Mouse (Mus musculus): ENCODE results near the gene Slc12a9. TPM values are rescaled to one million over a fixed set of nuclear protein-coding genes. Genes with fewer than 3 reads are reported as not detected.

Gene Slc12a9
- polyA plus RNA-seq, 1 experiment from 2014 or later, result 16.4 TPM

- peak overlapping the region; percentile 37 for H3K4me3 ChIP-seq (ENCODE audit: low read depth, low read length)
- no peaks in the 10 kb centered on the region for H3K9me3 ChIP-seq (ENCODE audit: control insufficient read depth, low read length)
- no peaks in the 10 kb centered on the region for H3K36me3 ChIP-seq (ENCODE audit: control insufficient read depth, insufficient read depth, low read length)
- 7% methylated on average over 22 of the region's 22 CpGs for WGBS
- ATAC-seq (ENCODE audit: low read depth), result peak; percentile 69; the same call in 1 of the 2 replicates
- H3K27ac ChIP-seq (ENCODE audit: low read depth, low read length), result peak overlapping the region; percentile 72
- peak overlapping the region; percentile 88 for H3K4me2 ChIP-seq (ENCODE audit: low read depth, low read length)
- H3K9ac ChIP-seq (replicated peaks; ENCODE audit: low read depth, low read length), result peak overlapping the region; percentile 66
- H3K4me1 ChIP-seq (ENCODE audit: control insufficient read depth, insufficient read depth, low read length), result peaks cover 12% of the 10 kb centered on the region; the same call in 1 of the 2 replicates
- no peaks in the 10 kb centered on the region for H3K27me3 ChIP-seq (ENCODE audit: control insufficient read depth, insufficient read depth, low read length)
Observed at GRCm38 (mm10) chr5:137339290-137339979, 6.0 kb upstream of the Slc12a9 start.

- Histone ChIP-seq H3K9me3 (ENCODE audit: control insufficient read depth, low read length) (no peaks in the 10 kb centered on the region), H3K4me2 (ENCODE audit: low read depth, low read length) (peak overlapping the region; percentile 88), H3K9ac (replicated peaks; ENCODE audit: low read depth, low read length) (peak overlapping the region; percentile 66), H3K27me3 (ENCODE audit: control insufficient read depth, insufficient read depth, low read length) (no peaks in the 10 kb centered on the region), H3K27ac (ENCODE audit: low read depth, low read length) (peak overlapping the region; percentile 72), H3K4me1 (ENCODE audit: control insufficient read depth, insufficient read depth, low read length) (peaks cover 12% of the 10 kb centered on the region; the same call in 1 of the 2 replicates), H3K4me3 (ENCODE audit: low read depth, low read length) (peak overlapping the region; percentile 37), H3K36me3 (ENCODE audit: control insufficient read depth, insufficient read depth, low read length) (no peaks in the 10 kb centered on the region)
- WGBS, result under 1% methylated on average over 11 of the region's 11 CpGs
- peak; percentile 7; the same call in 1 of the 2 replicates for ATAC-seq (ENCODE audit: low read depth)
Observed at GRCm38 (mm10) chr5:137338663-137339289, 5.4 kb upstream of the Slc12a9 start.

- under 1% methylated on average over 19 of the region's 19 CpGs for WGBS
- H3K27me3 ChIP-seq (ENCODE audit: control insufficient read depth, insufficient read depth, low read length), result no peaks in the 10 kb centered on the region
Observed at GRCm38 (mm10) chr5:137338256-137338655, 4.9 kb upstream of the Slc12a9 start.

GRCm38 (mm10) chr5:137337190-137337589 lies 3.8 kb upstream of the Slc12a9 start:
- H3K4me2 ChIP-seq (ENCODE audit: low read depth, low read length), result no peak overlapping the region
- no peaks in the 10 kb centered on the region for H3K36me3 ChIP-seq (ENCODE audit: control insufficient read depth, insufficient read depth, low read length)
- H3K27ac ChIP-seq (ENCODE audit: low read depth, low read length), result no peak overlapping the region
- no peak overlapping the region for H3K9ac ChIP-seq (replicated peaks; ENCODE audit: low read depth, low read length)
- no peak overlapping the region for H3K4me3 ChIP-seq (ENCODE audit: low read depth, low read length)
- H3K27me3 ChIP-seq (ENCODE audit: control insufficient read depth, insufficient read depth, low read length), result no peaks in the 10 kb centered on the region
- ATAC-seq (ENCODE audit: low read depth), result no peak
- H3K9me3 ChIP-seq (ENCODE audit: control insufficient read depth, low read length), result no peaks in the 10 kb centered on the region
- H3K4me1 ChIP-seq (ENCODE audit: control insufficient read depth, insufficient read depth, low read length), result peaks cover 16% of the 10 kb centered on the region
- WGBS, result 67% methylated on average over 8 of the region's 8 CpGs

More at GRCm38 (mm10) chr5:137338256-137338655, 4.9 kb upstream of the Slc12a9 start:
- Histone ChIP-seq H3K4me2 (ENCODE audit: low read depth, low read length) (peak overlapping the region; percentile 88), H3K4me3 (ENCODE audit: low read depth, low read length) (peak overlapping the region; percentile 37), H3K36me3 (ENCODE audit: control insufficient read depth, insufficient read depth, low read length) (no peaks in the 10 kb centered on the region), H3K4me1 (ENCODE audit: control insufficient read depth, insufficient read depth, low read length) (peaks cover 12% of the 10 kb centered on the region; the same call in 1 of the 2 replicates), H3K9ac (replicated peaks; ENCODE audit: low read depth, low read length) (peak overlapping the region; percentile 66), H3K27ac (ENCODE audit: low read depth, low read length) (peak overlapping the region; percentile 72), H3K9me3 (ENCODE audit: control insufficient read depth, low read length) (no peaks in the 10 kb centered on the region)
- ATAC-seq (ENCODE audit: low read depth), result peak; percentile 83

GRCm38 (mm10) chr5:137335066-137335465 lies 1.7 kb upstream of the Slc12a9 start:
- peaks cover 16% of the 10 kb centered on the region for H3K4me1 ChIP-seq (ENCODE audit: control insufficient read depth, insufficient read depth, low read length)
- H3K36me3 ChIP-seq (ENCODE audit: control insufficient read depth, insufficient read depth, low read length), result no peaks in the 10 kb centered on the region
- H3K4me3 ChIP-seq (ENCODE audit: low read depth, low read length), result no peak overlapping the region
- H3K4me2 ChIP-seq (ENCODE audit: low read depth, low read length), result no peak overlapping the region
- no peak for ATAC-seq (ENCODE audit: low read depth)
- no peak overlapping the region for H3K27ac ChIP-seq (ENCODE audit: low read depth, low read length)
- H3K27me3 ChIP-seq (ENCODE audit: control insufficient read depth, insufficient read depth, low read length), result no peaks in the 10 kb centered on the region
- no peak overlapping the region for H3K9ac ChIP-seq (replicated peaks; ENCODE audit: low read depth, low read length)
- WGBS, result 79% methylated on average over 6 of the region's 6 CpGs
- H3K9me3 ChIP-seq (ENCODE audit: control insufficient read depth, low read length), result no peaks in the 10 kb centered on the region

- no peak for ATAC-seq (ENCODE audit: low read depth)
- peaks cover 11% of the 10 kb centered on the region for H3K4me1 ChIP-seq (ENCODE audit: control insufficient read depth, insufficient read depth, low read length)
- H3K4me2 ChIP-seq (ENCODE audit: low read depth, low read length), result no peak overlapping the region
- no peak overlapping the region for H3K27ac ChIP-seq (ENCODE audit: low read depth, low read length)
- no peak overlapping the region for H3K9ac ChIP-seq (replicated peaks; ENCODE audit: low read depth, low read length)
- no peak overlapping the region for H3K4me3 ChIP-seq (ENCODE audit: low read depth, low read length)
- H3K36me3 ChIP-seq (ENCODE audit: control insufficient read depth, insufficient read depth, low read length), result no peaks in the 10 kb centered on the region
- 63% methylated on average over 10 of the region's 10 CpGs for WGBS
- no peaks in the 10 kb centered on the region for H3K9me3 ChIP-seq (ENCODE audit: control insufficient read depth, low read length)
- H3K27me3 ChIP-seq (ENCODE audit: control insufficient read depth, insufficient read depth, low read length), result no peaks in the 10 kb centered on the region
Observed at GRCm38 (mm10) chr5:137334317-137334716, 920 bp upstream of the Slc12a9 start.

GRCm38 (mm10) chr5:137332857-137333511 lies 413 bp downstream of the Slc12a9 start:
- WGBS, result 10% methylated on average over 15 of the region's 15 CpGs
- peaks cover 5% of the 10 kb centered on the region for H3K4me1 ChIP-seq (ENCODE audit: control insufficient read depth, insufficient read depth, low read length)
- H3K4me2 ChIP-seq (ENCODE audit: low read depth, low read length), result peak overlapping the region; percentile 95
- H3K9me3 ChIP-seq (ENCODE audit: control insufficient read depth, low read length), result no peaks in the 10 kb centered on the region
- no peaks in the 10 kb centered on the region for H3K27me3 ChIP-seq (ENCODE audit: control insufficient read depth, insufficient read depth, low read length)
- H3K27ac ChIP-seq (ENCODE audit: low read depth, low read length), result no peak overlapping the region
- peak; percentile 33 for ATAC-seq (ENCODE audit: low read depth)
- peaks cover under 1% of the 10 kb centered on the region; the same call in 1 of the 2 replicates for H3K36me3 ChIP-seq (ENCODE audit: control insufficient read depth, insufficient read depth, low read length)
- H3K4me3 ChIP-seq (ENCODE audit: low read depth, low read length), result peak overlapping the region; percentile 65
- peak overlapping the region; percentile 59 for H3K9ac ChIP-seq (replicated peaks; ENCODE audit: low read depth, low read length)

GRCm38 (mm10) chr5:137330910-137331309 lies 2.5 kb downstream of the Slc12a9 start:
- H3K4me1 ChIP-seq (ENCODE audit: control insufficient read depth, insufficient read depth, low read length), result peaks cover 5% of the 10 kb centered on the region
- H3K27ac ChIP-seq (ENCODE audit: low read depth, low read length), result no peak overlapping the region
- WGBS, result 90% methylated on average over 7 of the region's 7 CpGs
- H3K9me3 ChIP-seq (ENCODE audit: control insufficient read depth, low read length), result no peaks in the 10 kb centered on the region
- H3K4me2 ChIP-seq (ENCODE audit: low read depth, low read length), result no peak overlapping the region
- no peak overlapping the region for H3K4me3 ChIP-seq (ENCODE audit: low read depth, low read length)
- peaks cover 12% of the 10 kb centered on the region for H3K36me3 ChIP-seq (ENCODE audit: control insufficient read depth, insufficient read depth, low read length)
- no peak overlapping the region for H3K9ac ChIP-seq (replicated peaks; ENCODE audit: low read depth, low read length)
- no peaks in the 10 kb centered on the region for H3K27me3 ChIP-seq (ENCODE audit: control insufficient read depth, insufficient read depth, low read length)
- no peak for ATAC-seq (ENCODE audit: low read depth)

GRCm38 (mm10) chr5:137320996-137321395 lies 12.4 kb downstream of the Slc12a9 start:
- no peaks in the 10 kb centered on the region for H3K9me3 ChIP-seq (ENCODE audit: control insufficient read depth, low read length)
- H3K27ac ChIP-seq (ENCODE audit: low read depth, low read length), result no peak overlapping the region
- peaks cover 27% of the 10 kb centered on the region for H3K36me3 ChIP-seq (ENCODE audit: control insufficient read depth, insufficient read depth, low read length)
- no peak for ATAC-seq (ENCODE audit: low read depth)
- H3K27me3 ChIP-seq (ENCODE audit: control insufficient read depth, insufficient read depth, low read length), result no peaks in the 10 kb centered on the region
- no peak overlapping the region for H3K4me2 ChIP-seq (ENCODE audit: low read depth, low read length)
- H3K4me1 ChIP-seq (ENCODE audit: control insufficient read depth, insufficient read depth, low read length), result no peaks in the 10 kb centered on the region
- H3K9ac ChIP-seq (replicated peaks; ENCODE audit: low read depth, low read length), result no peak overlapping the region
- no peak overlapping the region for H3K4me3 ChIP-seq (ENCODE audit: low read depth, low read length)
- 93% methylated on average over 3 of the region's 3 CpGs for WGBS
